Mouse (Mus musculus) layer of hippocampus, postnatal 36 days (tissue): ENCODE data around the gene Olfr617. TPM values are rescaled to one million over a fixed set of nuclear protein-coding genes. Genes with fewer than 3 reads are reported as not detected.
"Not testable (repeated sequence)": the region's sequence is repeated elsewhere in the genome, so short reads cannot be mapped to it uniquely, and the experiment has no call there.

ENCODE experiments used
- DNase-seq, 2 experiments: peaks; one replicate each; pipeline ENCODE4 v3.0.0; 2022
- microRNA-seq, 2 experiments: library from miRNA; unstranded; fragments of <30 nt; microRNA quantifications; one replicate each; pipeline ENCODE4 v1.2.0; 2021
- total RNA-seq, 2 experiments: library from RNA; stranded (reverse); gene quantifications; 2 replicates each; pipeline ENCODE4 v1.2.3; 2021

The Olfr617 gene
- total RNA-seq, result not detected

GRCm38 (mm10) chr7:103572761-103573160 is at the start of gene Olfr617:
TSS of gene Olfr617 (plus strand) at chr7:103573061.
- no peak for DNase-seq

- DNase-seq, result not testable (repeated sequence)
Measured at GRCm38 (mm10) chr7:103542617-103543016, 30.2 kb upstream of the Olfr617 start, which contains the start of gene Olfr612. TSS of gene Olfr612 (minus strand) at chr7:103542717.

GRCm38 (mm10) chr7:103547774-103548173 is 25.1 kb upstream of the Olfr617 start, which contains the start of gene Olfr613:
TSS of gene Olfr613 (plus strand) at chr7:103548074.
- no peak for DNase-seq

- DNase-seq, result no peak
Measured at GRCm38 (mm10) chr7:103555779-103556178, 17.1 kb upstream of the Olfr617 start, which contains the start of gene Olfr615. TSS of gene Olfr615 (plus strand) at chr7:103556079.

DNA sequence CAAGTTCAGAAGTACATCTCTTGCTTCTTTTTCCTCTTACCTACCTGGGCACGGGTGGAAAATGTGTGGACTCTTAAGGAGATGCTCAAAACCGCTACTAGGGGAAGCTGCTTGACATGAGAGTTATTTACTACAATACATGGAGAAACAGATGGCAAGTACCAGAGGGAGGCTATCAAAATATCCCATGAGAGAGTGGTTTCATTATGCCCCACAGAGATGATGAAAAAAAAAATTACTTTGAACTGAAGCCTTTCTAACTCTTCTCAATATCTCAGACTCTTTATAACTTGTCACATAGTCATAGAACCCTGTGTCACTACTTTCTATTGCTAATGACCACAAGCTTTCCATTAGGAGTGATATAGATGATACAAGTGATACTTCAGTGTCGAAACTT is 3.8 kb upstream of the Olfr617 start, which contains the start of gene Olfr616:
Olfr616 (minus strand) TSS at position 101 of the 400 bp plus-strand sequence.
- DNase-seq, result no peak

DNA sequence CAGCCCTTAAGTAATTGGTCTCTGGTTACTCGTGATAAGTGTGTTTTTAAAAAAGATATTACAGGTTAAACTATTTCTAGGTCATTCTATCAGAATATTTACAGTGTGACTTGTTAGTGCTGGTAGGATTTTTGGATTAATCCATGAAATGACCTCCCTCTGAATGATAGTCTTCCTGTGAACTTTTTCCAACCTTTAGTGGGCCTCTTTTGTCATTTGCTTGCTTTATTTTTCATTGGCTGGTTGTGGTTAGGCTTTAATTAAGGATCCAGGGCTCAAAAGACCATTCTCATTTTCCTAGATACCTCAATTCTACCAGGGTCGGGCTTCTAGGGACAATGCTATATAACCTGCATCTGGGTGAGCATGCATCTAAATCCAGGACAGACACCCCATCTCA is 16.9 kb downstream of the Olfr617 start, which contains the start of gene Olfr618:
Olfr618 (plus strand) TSS at position 301 of the 400 bp plus-strand sequence.
- no peak for DNase-seq

DNA sequence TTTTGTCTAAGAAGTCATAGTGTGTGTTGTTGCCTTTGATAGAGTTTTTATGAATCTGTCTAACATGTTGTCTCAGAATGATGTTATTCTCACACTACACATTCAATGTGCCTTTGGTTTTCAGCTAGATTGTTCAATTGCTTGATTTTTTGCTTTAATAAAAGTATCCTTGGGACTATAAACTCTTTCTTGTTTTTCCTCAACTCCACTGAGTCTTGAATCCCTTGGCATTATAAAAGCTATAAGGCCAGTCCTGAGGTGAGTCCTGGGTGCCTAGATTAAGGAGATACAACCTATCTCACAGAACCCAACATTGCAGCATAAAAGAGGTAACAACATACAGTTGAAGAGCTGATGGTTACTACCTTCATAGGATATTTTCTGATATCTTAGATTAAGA is 27.4 kb downstream of the Olfr617 start, which contains the start of gene Olfr619:
Olfr619 (plus strand) TSS at position 301 of the 400 bp plus-strand sequence.
- no peak for DNase-seq

DNA sequence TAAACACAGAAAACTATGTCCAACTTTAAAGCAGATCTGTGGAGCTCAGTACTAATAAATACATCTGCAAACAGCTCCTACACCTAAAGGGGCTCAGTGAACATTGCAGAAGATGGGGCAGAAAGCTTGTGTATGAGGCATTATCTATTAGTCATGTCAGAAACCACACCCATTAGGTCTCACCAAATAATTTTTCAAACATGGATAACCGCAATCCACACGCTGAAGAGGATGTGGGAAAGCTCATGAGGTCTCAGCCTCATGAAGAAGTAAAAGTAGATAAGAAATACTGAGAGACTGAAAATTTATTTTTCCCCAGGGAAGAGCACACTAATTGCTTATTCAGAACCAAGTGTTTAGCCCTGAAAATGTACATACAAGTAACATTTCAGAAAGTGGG is 34.6 kb downstream of the Olfr617 start:
- DNase-seq, result no peak

- DNase-seq, result no peak
Measured at GRCm38 (mm10) chr7:103612434-103612833, 39.6 kb downstream of the Olfr617 start, which contains the start of gene Olfr620. TSS of gene Olfr620 (minus strand) at chr7:103612534.

Small RNA genes within 50 kb of the gene (microRNA-seq; reads per million reads assigned to microRNA genes)
- gene Gm26506, result 0 reads per million in 2 experiments

Other genes starting within 250 kb of the Olfr617 start
- not detected for gene Olfr598, start 249.5 kb upstream of the Olfr617 start, total RNA-seq
- not detected for gene Olfr599, start 237.1 kb upstream of the Olfr617 start, total RNA-seq
- gene Olfr600, start 223.4 kb upstream of the Olfr617 start, total RNA-seq, result not detected
- not detected for gene Olfr601, start 210.4 kb upstream of the Olfr617 start, total RNA-seq
- not detected for gene Olfr603, start 186.9 kb upstream of the Olfr617 start, total RNA-seq
- gene Usp17lc, start 158.0 kb upstream of the Olfr617 start, total RNA-seq, result not detected
- not detected for gene Olfr605, start 127.6 kb upstream of the Olfr617 start, total RNA-seq
- gene Olfr606, start 124.0 kb upstream of the Olfr617 start, total RNA-seq, result not detected
- not detected for gene Olfr607, start 108.9 kb upstream of the Olfr617 start, total RNA-seq
- gene Olfr608, start 103.2 kb upstream of the Olfr617 start, total RNA-seq, result not detected
- gene Olfr609, start 75.0 kb upstream of the Olfr617 start, total RNA-seq, result not detected
- not detected for gene Olfr610, start 60.9 kb upstream of the Olfr617 start, total RNA-seq
- gene Olfr611, start 52.2 kb upstream of the Olfr617 start, total RNA-seq, result not detected
- not detected for gene Olfr612, start 30.3 kb upstream of the Olfr617 start, total RNA-seq
- not detected for gene Olfr613, start 25.0 kb upstream of the Olfr617 start, total RNA-seq
- gene Olfr615, start 17.0 kb upstream of the Olfr617 start, total RNA-seq, result not detected
- gene Olfr616, start 3.9 kb upstream of the Olfr617 start, total RNA-seq, result not detected
- gene Olfr618, start 17.0 kb downstream of the Olfr617 start, total RNA-seq, result not detected
- not detected for gene Olfr619, start 27.5 kb downstream of the Olfr617 start, total RNA-seq
- gene Olfr620, start 39.5 kb downstream of the Olfr617 start, total RNA-seq, result not detected
- gene Olfr622, start 69.6 kb downstream of the Olfr617 start, total RNA-seq, result not detected
- not detected for gene Olfr623, start 90.6 kb downstream of the Olfr617 start, total RNA-seq
- gene Olfr624, start 98.1 kb downstream of the Olfr617 start, total RNA-seq, result not detected
- not detected for gene Olfr625-ps1, start 109.7 kb downstream of the Olfr617 start, total RNA-seq
- gene Olfr243, start 141.6 kb downstream of the Olfr617 start, total RNA-seq, result not detected
- not detected for gene Olfr628, start 157.3 kb downstream of the Olfr617 start, total RNA-seq
- gene Olfr629, start 171.9 kb downstream of the Olfr617 start, total RNA-seq, result not detected
- gene Olfr630, start 184.3 kb downstream of the Olfr617 start, total RNA-seq, result not detected
- not detected for gene Olfr69, start 198.5 kb downstream of the Olfr617 start, total RNA-seq
- gene Olfr68, start 206.6 kb downstream of the Olfr617 start, total RNA-seq, result not detected
- not detected for gene Olfr67, start 218.8 kb downstream of the Olfr617 start, total RNA-seq
- 10 to 100 TPM; 35.4 to 54.6 TPM for gene Hbb-bt, start 240.9 kb downstream of the Olfr617 start, total RNA-seq